Mouse (Mus musculus): ENCODE measurements around the gene Gm33543.
A peak's percentile ranks its signal among the peaks of the same experiment; 100 is the strongest.

GRCm38 (mm10) chr10:95858164-95858563 is 15.4 kb upstream of the Gm33543 start:
- TF ChIP-seq POLR2A (IDR thresholded peaks at IDR 0.05; ENCODE audit: borderline replicate concordance, insufficient read depth, low read length), result no peak
- peak; percentile 46; the same call in 1 of the 2 replicates for TF ChIP-seq CTCF (IDR thresholded peaks at IDR 0.05; ENCODE audit: borderline replicate concordance, insufficient read depth, low read depth, low read length)

Data from cerebellum, adult 2 months (tissue).